Mouse (Mus musculus) limb, embryonic 11.5 days (tissue): Measurements from ENCODE around the gene Clasrp. TPM values are rescaled to one million over a fixed set of nuclear protein-coding genes. Genes with fewer than 3 reads are reported as not detected.

Experiments
- ATAC-seq: fragments of 200-750 bp; cut with Nextera tagmentation; 2 replicates; pipeline ENCODE4 v1.8.0; 2017; ENCODE audit warnings: low read depth; ENCODE audit not compliant: insufficient number of reproducible peaks, low FRiP score, low TSS enrichment
- DNase-seq: peaks from one replicate; pipeline ENCODE4 v3.0.0-alpha.2; 2015; ENCODE audit warnings: low spot score
- H3K27ac ChIP-seq: fragments of 300-500 bp; sonication (generic); replicated peaks from 2 replicates; pipeline ENCODE4 v1.5.1; 2014; ENCODE audit warnings: low read depth, mild to moderate bottlenecking, low read length
- H3K27me3 ChIP-seq: fragments of 300-500 bp; sonication (generic); 2 replicates; pipeline ENCODE4 v1.6.1; 2014; ENCODE audit warnings: mild to moderate bottlenecking, low read length, mixed read lengths; ENCODE audit not compliant: control insufficient read depth, insufficient read depth
- H3K36me3 ChIP-seq: fragments of 300-500 bp; sonication (generic); 2 replicates; pipeline ENCODE4 v1.6.1; 2014; ENCODE audit warnings: mild to moderate bottlenecking, low read length, moderate library complexity, mixed read lengths; ENCODE audit not compliant: control insufficient read depth, insufficient read depth
- H3K4me1 ChIP-seq: fragments of 300-500 bp; sonication (generic); 2 replicates; pipeline ENCODE4 v1.6.1; 2014; ENCODE audit warnings: low read length, mixed read lengths; ENCODE audit not compliant: control insufficient read depth, insufficient read depth
- H3K4me2 ChIP-seq: fragments of 300-500 bp; sonication (generic); 2 replicates; pipeline ENCODE4 v1.6.1; 2014; ENCODE audit warnings: low read depth, mild to moderate bottlenecking, moderate library complexity; ENCODE audit not compliant: severe bottlenecking
- H3K4me3 ChIP-seq: fragments of 300-500 bp; sonication (generic); 2 replicates; pipeline ENCODE4 v1.5.1; 2014; ENCODE audit warnings: low read depth, low read length
- H3K9ac ChIP-seq: fragments of 300-500 bp; sonication (generic); 2 replicates; pipeline ENCODE4 v1.6.1; 2014; ENCODE audit warnings: mild to moderate bottlenecking, low read length
- H3K9me3 ChIP-seq: fragments of 300-500 bp; sonication (generic); 2 replicates; pipeline ENCODE4 v1.6.1; 2016; ENCODE audit warnings: low read length; ENCODE audit not compliant: control insufficient read depth
- WGBS: fragments of 180-500 bp; shearing (Covaris S2); extraction: QIAGEN DNeasy Blood & Tissue Kit; methylation state at CpG from one replicate; pipeline ENCODE4 v1.1.7; 2014; 5-methylcytosine and 5-hydroxymethylcytosine counted together
- polyA plus RNA-seq: library from polyadenylated mRNA; unstranded; fragments of >200 nt; fragmentation: Nextera tagmentation; extraction: Ambion mirVana; gene quantifications from 2 replicates; pipeline ENCODE4 v1.2.1, GENCODE M21; 2014

Clasrp gene
- polyA plus RNA-seq, 1 experiment from 2014 or later, result 55.9 TPM

DNA sequence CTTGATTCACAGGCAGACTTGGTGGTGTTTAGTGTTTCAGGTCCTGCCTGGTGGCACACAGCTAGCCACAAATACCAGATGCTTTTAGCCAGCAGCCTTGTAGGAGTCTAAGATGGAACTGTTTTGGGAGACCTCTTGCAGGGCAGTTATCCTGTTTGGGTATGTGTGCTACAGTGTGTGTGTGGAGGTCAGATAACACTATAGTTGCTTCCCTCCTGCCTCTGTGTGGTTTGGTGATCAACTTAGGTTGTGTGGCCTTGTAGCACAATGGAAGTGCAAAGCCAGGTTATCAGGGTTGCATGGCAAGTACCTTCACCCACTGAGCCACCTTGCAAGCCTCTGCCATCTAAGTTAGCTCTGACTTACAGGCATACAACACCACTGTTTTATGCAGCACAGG lies 28.4 kb upstream of the Clasrp start:
- H3K4me1 ChIP-seq, result 0 out of 2 replicates have a peak, but pooled peaks cover 2% of the 10 kb centered on the region
- no peaks in the 10 kb centered on the region for H3K9me3 ChIP-seq
- H3K27ac ChIP-seq, result no peak overlapping the region
- DNase-seq (no peak), ATAC-seq (no peak)
- no peak overlapping the region for H3K4me2 ChIP-seq
- H3K9ac ChIP-seq, result no peak overlapping the region
- H3K4me3 ChIP-seq, result no peak overlapping the region
- no peaks in the 10 kb centered on the region for H3K27me3 ChIP-seq
- H3K36me3 ChIP-seq, result peaks cover 29% of the 10 kb centered on the region

DNA sequence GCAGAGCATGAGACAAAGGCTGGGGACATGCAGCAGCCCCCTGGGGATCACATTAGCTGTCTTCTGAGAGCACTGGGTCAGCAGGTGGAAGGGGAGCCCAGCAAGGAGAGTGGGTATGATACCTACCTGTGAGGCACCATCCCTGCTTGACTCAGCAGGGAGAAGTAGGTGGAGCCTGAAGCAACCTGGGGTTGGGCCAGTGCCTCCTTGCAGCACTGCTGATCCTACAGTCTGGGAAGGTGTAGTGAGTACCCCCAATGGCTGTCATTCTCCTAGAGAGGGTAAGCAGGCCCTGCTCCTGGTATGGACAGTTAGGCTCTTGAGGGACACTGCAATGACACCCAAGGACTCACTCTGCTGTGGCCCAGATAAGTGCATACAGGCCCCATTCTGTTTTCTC lies 28.0 kb upstream of the Clasrp start:
- no peak for ATAC-seq

GRCm38 (mm10) chr7:19629361-19629734 lies 25.1 kb upstream of the Clasrp start, which contains the start of gene Relb:
Relb (minus strand) TSS chr7:19629438.
- H3K9me3 ChIP-seq, result no peaks in the 10 kb centered on the region
- 0 out of 2 replicates have a peak, but pooled peaks cover 2% of the 10 kb centered on the region for H3K4me1 ChIP-seq
- WGBS, result under 1% methylated on average over 27 of the region's 41 CpGs
- ATAC-seq (no peak; the same call in none of the 2 replicates), DNase-seq (peak; percentile 92)
- peaks cover 9% of the 10 kb centered on the region; the same call in 1 of the 2 replicates for H3K36me3 ChIP-seq
- peak within 1 kb of the TSS; percentile 59; the same call in 1 of the 2 replicates for H3K27ac ChIP-seq
- peak within 1 kb of the TSS; percentile 35 for H3K9ac ChIP-seq
- H3K4me3 ChIP-seq, result peak within 1 kb of the TSS; percentile 61
- H3K4me2 ChIP-seq, result peak within 1 kb of the TSS; percentile 90
- no peaks in the 10 kb centered on the region for H3K27me3 ChIP-seq

More for the DNA sequence above, 28.0 kb upstream of the Clasrp start:
- Histone ChIP-seq H3K27ac (no peak overlapping the region), H3K4me3 (no peak overlapping the region), H3K27me3 (no peaks in the 10 kb centered on the region), H3K9me3 (no peaks in the 10 kb centered on the region), H3K4me1 (0 out of 2 replicates have a peak, but pooled peaks cover 2% of the 10 kb centered on the region), H3K36me3 (peaks cover 28% of the 10 kb centered on the region), H3K9ac (no peak overlapping the region), H3K4me2 (no peak overlapping the region)
- no peak for DNase-seq

- Histone ChIP-seq H3K9ac (peak overlapping the region; percentile 35), H3K9me3 (no peaks in the 10 kb centered on the region), H3K27me3 (no peaks in the 10 kb centered on the region), H3K4me2 (peak overlapping the region; percentile 90), H3K36me3 (peaks cover 7% of the 10 kb centered on the region; the same call in 1 of the 2 replicates), H3K4me3 (peak overlapping the region; percentile 61), H3K27ac (peak overlapping the region; percentile 59; the same call in 1 of the 2 replicates), H3K4me1 (0 out of 2 replicates have a peak, but pooled peaks cover 2% of the 10 kb centered on the region)
- 2% methylated on average over 56 of the region's 57 CpGs for WGBS
- DNase-seq (peak; percentile 92), ATAC-seq (peak; percentile 90)
These were observed 24.5 kb upstream of the Clasrp start for GRCm38 (mm10) chr7:19628536-19629360.

GRCm38 (mm10) chr7:19628192-19628535 lies 23.9 kb upstream of the Clasrp start:
- Histone ChIP-seq H3K27ac (0 out of 2 replicates have a peak overlapping the region, but pooled peaks have one; percentile 14), H3K4me3 (peak overlapping the region; percentile 61), H3K36me3 (peaks cover 7% of the 10 kb centered on the region; the same call in 1 of the 2 replicates), H3K4me2 (peak overlapping the region; percentile 90), H3K27me3 (no peaks in the 10 kb centered on the region), H3K4me1 (0 out of 2 replicates have a peak, but pooled peaks cover 2% of the 10 kb centered on the region), H3K9me3 (no peaks in the 10 kb centered on the region), H3K9ac (0 out of 2 replicates have a peak overlapping the region, but pooled peaks have one; percentile 17)
- ATAC-seq (peak; percentile 2; the same call in 1 of the 2 replicates), DNase-seq (peak; percentile 86)
- 14% methylated on average over 17 of the region's 17 CpGs for WGBS

DNA sequence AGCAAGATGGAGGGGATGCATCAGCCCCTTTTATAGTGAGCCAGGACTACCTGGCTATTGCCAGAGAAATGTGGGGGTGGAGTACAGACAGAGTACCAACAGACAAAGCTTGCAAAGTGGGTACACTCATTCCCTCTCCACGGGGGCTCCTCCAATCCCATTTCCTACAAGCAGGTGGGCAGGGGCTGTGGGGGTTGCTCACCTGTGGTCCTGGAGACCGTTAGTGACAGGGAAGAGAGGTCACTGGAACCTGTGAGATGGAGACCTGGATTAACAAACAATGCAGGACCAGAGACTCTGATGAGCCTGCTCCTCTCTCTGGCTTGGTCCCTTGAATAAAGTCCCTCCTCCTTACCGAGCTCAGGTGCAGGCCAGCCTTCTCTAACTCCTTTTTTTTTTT lies 23.4 kb upstream of the Clasrp start:
- H3K27ac ChIP-seq, result no peak overlapping the region
- no peaks in the 10 kb centered on the region for H3K27me3 ChIP-seq
- H3K4me3 ChIP-seq, result peak overlapping the region; percentile 61; the same call in 1 of the 2 replicates
- DNase-seq, result no peak
- H3K9me3 ChIP-seq, result no peaks in the 10 kb centered on the region
- H3K36me3 ChIP-seq, result peaks cover 6% of the 10 kb centered on the region; the same call in 1 of the 2 replicates
- WGBS, result 65% methylated on average over 3 of the region's 3 CpGs
- no peak overlapping the region for H3K9ac ChIP-seq
- 0 out of 2 replicates have a peak, but pooled peaks cover 2% of the 10 kb centered on the region for H3K4me1 ChIP-seq
- ATAC-seq, result no peak
- 0 out of 2 replicates have a peak overlapping the region, but pooled peaks have one; percentile 90 for H3K4me2 ChIP-seq

GRCm38 (mm10) chr7:19623433-19623832 lies 19.1 kb upstream of the Clasrp start:
- Histone ChIP-seq H3K27me3 (0 out of 2 replicates have a peak, but pooled peaks cover 5% of the 10 kb centered on the region), H3K9me3 (no peaks in the 10 kb centered on the region), H3K4me2 (no peak overlapping the region), H3K36me3 (no peaks in the 10 kb centered on the region), H3K9ac (no peak overlapping the region), H3K27ac (no peak overlapping the region), H3K4me1 (no peaks in the 10 kb centered on the region), H3K4me3 (no peak overlapping the region)
- ATAC-seq (no peak), DNase-seq (no peak)
- WGBS, result 69% methylated on average over 2 of the region's 2 CpGs

DNA sequence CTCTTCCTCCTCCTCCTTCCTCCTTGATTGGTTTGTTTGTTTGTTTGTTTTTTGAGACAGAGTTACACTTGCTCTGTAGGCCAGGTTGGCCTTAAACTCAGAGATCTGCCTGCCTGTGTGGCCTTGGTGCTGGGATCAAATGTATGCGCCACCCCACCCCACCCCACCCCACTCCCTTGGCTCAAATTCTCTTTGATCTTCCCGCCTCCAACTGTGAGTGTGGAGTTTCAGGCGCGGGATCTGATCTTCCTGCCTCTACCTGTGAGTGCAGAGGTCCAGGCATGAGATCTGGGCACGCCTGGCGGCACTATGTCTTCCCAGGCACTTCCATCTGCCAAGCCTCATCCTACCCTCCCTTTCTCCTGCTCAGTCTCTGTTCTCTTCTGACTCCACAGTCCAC lies 18.0 kb upstream of the Clasrp start:
- 0 out of 2 replicates have a peak, but pooled peaks cover 5% of the 10 kb centered on the region for H3K27me3 ChIP-seq
- WGBS, result 15% methylated on average over 6 of the region's 6 CpGs
- H3K4me1 ChIP-seq, result no peaks in the 10 kb centered on the region
- H3K36me3 ChIP-seq, result no peaks in the 10 kb centered on the region
- no peak overlapping the region for H3K4me2 ChIP-seq
- DNase-seq (no peak), ATAC-seq (no peak)
- H3K27ac ChIP-seq, result no peak overlapping the region
- no peak overlapping the region for H3K9ac ChIP-seq
- no peak overlapping the region for H3K4me3 ChIP-seq
- no peaks in the 10 kb centered on the region for H3K9me3 ChIP-seq
